Mouse (Mus musculus) stomach, embryonic 16.5 days (tissue): Measurements from ENCODE around the gene Cemip. TPM values are rescaled to one million over a fixed set of nuclear protein-coding genes. Genes with fewer than 3 reads are reported as not detected.

Source experiments
- ATAC-seq: fragments of 200-750 bp; cut with Nextera tagmentation; 2 replicates; pipeline ENCODE4 v1.8.0; 2017; ENCODE audit warnings: moderate number of reproducible peaks, moderate TSS enrichment; ENCODE audit not compliant: insufficient read depth, low FRiP score
- H3K27ac ChIP-seq: fragments of 300-500 bp; sonication (generic); 2 replicates; pipeline ENCODE4 v1.5.1; 2014; ENCODE audit warnings: low read length
- H3K27me3 ChIP-seq: fragments of 300-500 bp; sonication (generic); 2 replicates; pipeline ENCODE4 v1.6.1; 2014; ENCODE audit warnings: low read length, control low read depth, mixed read lengths; ENCODE audit not compliant: control insufficient read depth, insufficient read depth
- H3K36me3 ChIP-seq: fragments of 300-500 bp; sonication (generic); 2 replicates; pipeline ENCODE4 v1.6.1; 2014; ENCODE audit warnings: low read length; ENCODE audit not compliant: control insufficient read depth, insufficient read depth
- H3K4me1 ChIP-seq: fragments of 300-500 bp; sonication (generic); 2 replicates; pipeline ENCODE4 v1.6.1; 2014; ENCODE audit warnings: low read length, control low read depth, mixed read lengths; ENCODE audit not compliant: control insufficient read depth, insufficient read depth
- H3K4me2 ChIP-seq: fragments of 300-500 bp; sonication (generic); 2 replicates; pipeline ENCODE4 v1.6.1; 2014; ENCODE audit warnings: low read depth, low read length, mixed read lengths
- H3K4me3 ChIP-seq: fragments of 300-500 bp; sonication (generic); replicated peaks from 2 replicates; pipeline ENCODE4 v1.5.1; 2014; ENCODE audit warnings: mild to moderate bottlenecking, low read length
- H3K9ac ChIP-seq: fragments of 300-500 bp; sonication (generic); 2 replicates; pipeline ENCODE4 v1.6.1; 2014; ENCODE audit warnings: low read length
- H3K9me3 ChIP-seq: fragments of 300-500 bp; sonication (generic); replicated peaks from 2 replicates; pipeline ENCODE4 v1.6.1; 2016; ENCODE audit warnings: low read length, control low read depth; ENCODE audit not compliant: control insufficient read depth
- WGBS: fragments of 180-500 bp; shearing (Covaris S2); extraction: QIAGEN DNeasy Blood & Tissue Kit; methylation state at CpG from one replicate; pipeline ENCODE4 v1.1.7; 2014; 5-methylcytosine and 5-hydroxymethylcytosine counted together
- polyA plus RNA-seq: library from polyadenylated mRNA; unstranded; fragments of >200 nt; fragmentation: Nextera tagmentation; extraction: Ambion mirVana; gene quantifications from 2 replicates; pipeline ENCODE4 v1.2.1, GENCODE M21; 2015

Gene Cemip
- polyA plus RNA-seq, 1 experiment from 2014 or later, result 0.50 TPM

DNA sequence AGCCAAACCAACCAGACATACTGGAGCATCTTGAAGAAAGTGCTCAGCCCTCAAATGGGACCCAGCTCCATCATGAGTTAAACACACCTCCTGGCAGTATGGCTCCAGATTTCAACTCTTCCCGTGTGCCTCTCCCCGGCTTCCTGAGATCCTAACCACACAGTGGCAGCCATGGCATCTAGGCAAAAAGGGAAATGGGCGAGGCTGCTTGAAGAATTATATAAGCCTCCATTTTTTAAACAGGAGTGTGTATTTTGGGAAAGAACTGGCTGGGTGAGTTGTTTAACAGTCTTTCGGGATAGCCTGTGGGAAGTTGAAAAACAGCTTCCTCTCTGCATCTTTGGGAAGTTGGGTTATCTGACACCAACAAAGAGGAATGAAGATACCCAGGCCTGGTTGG lies 34.9 kb downstream of the Cemip start:
- H3K27ac ChIP-seq, result no peak overlapping the region
- no peaks in the 10 kb centered on the region for H3K36me3 ChIP-seq
- H3K4me2 ChIP-seq, result no peak overlapping the region
- no peak for ATAC-seq
- no peak overlapping the region for H3K4me3 ChIP-seq
- no peaks in the 10 kb centered on the region for H3K9me3 ChIP-seq
- H3K9ac ChIP-seq, result no peak overlapping the region
- 65% methylated on average over 4 of the region's 4 CpGs for WGBS
- H3K27me3 ChIP-seq, result no peaks in the 10 kb centered on the region
- H3K4me1 ChIP-seq, result peaks cover 9% of the 10 kb centered on the region; the same call in 1 of the 2 replicates

DNA sequence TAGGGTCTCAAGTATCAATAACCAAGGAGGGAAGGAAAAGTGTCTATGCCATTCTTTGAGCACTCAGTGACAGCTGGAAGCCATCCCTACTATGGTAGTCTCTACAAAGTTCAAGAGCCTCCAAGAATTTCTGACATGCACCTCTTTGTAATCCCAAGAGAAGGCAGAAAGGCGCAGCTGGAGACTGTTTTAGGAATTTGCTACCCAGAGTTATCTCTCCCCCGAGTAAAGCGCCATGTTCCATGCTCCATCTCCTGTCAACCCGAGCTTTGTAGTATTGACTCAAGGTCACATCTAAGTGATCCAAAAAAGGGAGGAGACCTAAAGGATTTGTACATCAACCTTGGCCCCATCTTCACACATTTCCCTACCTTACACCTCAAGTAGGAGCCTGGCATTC lies 40.8 kb downstream of the Cemip start:
- no peak overlapping the region for H3K27ac ChIP-seq
- H3K27me3 ChIP-seq, result no peaks in the 10 kb centered on the region
- H3K4me1 ChIP-seq, result no peaks in the 10 kb centered on the region
- no peak overlapping the region for H3K9ac ChIP-seq
- no peak for ATAC-seq
- 71% methylated on average over 4 of the region's 4 CpGs for WGBS
- no peaks in the 10 kb centered on the region for H3K36me3 ChIP-seq
- no peak overlapping the region for H3K4me3 ChIP-seq
- H3K4me2 ChIP-seq, result no peak overlapping the region
- H3K9me3 ChIP-seq, result no peaks in the 10 kb centered on the region

DNA sequence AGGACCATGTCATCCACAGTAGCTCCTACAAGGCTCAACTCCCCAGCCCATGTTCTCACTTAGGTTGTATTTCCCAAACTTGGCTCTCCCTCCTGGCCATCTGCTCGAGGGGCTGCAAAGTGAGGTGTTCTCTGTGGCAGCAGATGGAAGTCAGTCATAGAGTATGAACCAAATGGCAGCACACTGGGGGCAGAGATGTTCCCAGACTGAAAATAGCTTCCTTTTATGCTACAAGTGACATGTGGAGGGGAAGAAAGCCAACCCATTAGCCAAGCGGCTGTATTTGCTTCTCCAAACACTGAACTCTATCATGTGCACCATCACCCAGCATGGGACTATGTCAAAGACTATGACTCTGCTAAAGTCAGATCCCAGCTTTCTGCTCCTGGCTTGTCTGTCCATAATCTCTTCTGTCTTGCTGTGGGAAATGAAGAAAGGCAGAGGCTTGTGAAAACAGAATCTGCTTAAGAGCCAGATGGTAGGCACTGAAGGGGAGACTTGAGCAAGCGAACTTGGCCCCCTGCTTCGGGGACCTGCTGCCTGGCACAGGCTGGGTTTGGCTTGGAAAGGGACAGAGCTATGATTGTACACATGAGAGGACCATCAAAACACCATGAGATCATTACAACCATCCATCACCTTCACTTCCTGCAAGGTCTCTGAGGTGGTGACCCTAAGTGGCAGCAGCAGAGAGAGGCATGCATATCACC lies 41.6 kb downstream of the Cemip start:
- 77% methylated on average over 4 of the region's 4 CpGs for WGBS
- Histone ChIP-seq H3K27ac (no peak overlapping the region), H3K27me3 (no peaks in the 10 kb centered on the region), H3K36me3 (no peaks in the 10 kb centered on the region), H3K4me2 (no peak overlapping the region), H3K9me3 (no peaks in the 10 kb centered on the region), H3K4me3 (no peak overlapping the region), H3K4me1 (no peaks in the 10 kb centered on the region), H3K9ac (no peak overlapping the region)
- no peak for ATAC-seq

DNA sequence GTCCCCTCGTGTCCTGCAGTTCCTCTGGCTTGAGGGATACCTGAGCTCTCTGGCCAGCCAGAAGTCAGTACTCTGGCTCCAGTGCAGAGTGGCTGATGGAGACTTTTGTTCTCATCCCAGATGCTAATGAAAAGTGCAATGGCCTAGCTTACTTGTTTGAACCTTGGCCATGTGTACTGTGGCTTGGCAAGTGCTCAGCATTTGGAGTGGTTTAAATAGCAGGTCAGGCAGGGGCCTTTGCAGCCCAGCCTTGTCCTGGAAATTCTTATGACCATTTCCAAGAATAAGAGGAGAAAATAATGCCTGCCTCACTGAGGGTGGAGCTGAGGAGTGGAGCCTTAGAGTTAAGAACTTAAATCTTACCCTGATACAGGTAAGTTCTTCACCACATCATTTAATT lies 43.6 kb downstream of the Cemip start:
- WGBS, result 63% methylated on average over 1 of the region's 1 CpGs
- no peaks in the 10 kb centered on the region for H3K36me3 ChIP-seq
- no peak overlapping the region for H3K27ac ChIP-seq
- no peak for ATAC-seq
- H3K4me2 ChIP-seq, result no peak overlapping the region
- no peaks in the 10 kb centered on the region for H3K9me3 ChIP-seq
- H3K9ac ChIP-seq, result no peak overlapping the region
- no peaks in the 10 kb centered on the region for H3K4me1 ChIP-seq
- no peak overlapping the region for H3K4me3 ChIP-seq
- no peaks in the 10 kb centered on the region for H3K27me3 ChIP-seq

DNA sequence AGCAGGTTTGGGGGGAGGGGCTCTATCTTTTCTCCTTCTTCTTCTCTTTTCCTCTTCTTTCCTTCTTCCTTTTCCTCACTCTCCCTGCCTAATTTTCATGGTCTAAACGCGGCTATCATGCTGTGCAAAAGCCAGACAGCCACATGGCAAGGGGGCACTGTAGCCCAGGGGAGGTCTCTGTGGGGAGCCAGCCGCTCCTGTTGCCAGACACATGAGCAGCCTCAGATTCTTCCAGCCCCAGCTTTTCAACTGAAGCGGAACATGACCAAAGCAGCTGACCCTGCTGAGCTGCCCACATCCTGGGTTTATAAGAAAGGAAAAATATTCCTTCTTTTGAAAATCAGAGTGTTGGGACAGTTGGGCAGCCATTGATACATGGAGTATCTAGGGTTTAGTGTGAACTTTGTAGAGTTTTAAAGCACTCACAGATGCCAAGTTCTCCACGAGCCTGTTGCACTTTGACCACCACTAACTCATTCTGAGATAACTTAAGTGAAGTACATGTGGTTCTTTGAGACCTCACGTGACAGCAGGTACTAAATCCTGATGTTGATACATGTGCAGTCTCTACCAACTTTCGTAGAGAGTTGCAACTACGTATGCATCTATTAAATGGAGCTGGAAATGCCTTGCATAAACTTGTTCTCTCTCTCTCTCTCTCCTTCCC lies 46.3 kb downstream of the Cemip start:
- Histone ChIP-seq H3K4me1 (no peaks in the 10 kb centered on the region), H3K4me2 (no peak overlapping the region), H3K27me3 (no peaks in the 10 kb centered on the region), H3K4me3 (no peak overlapping the region), H3K27ac (no peak overlapping the region), H3K9me3 (no peaks in the 10 kb centered on the region), H3K36me3 (no peaks in the 10 kb centered on the region), H3K9ac (no peak overlapping the region)
- WGBS, result 67% methylated on average over 8 of the region's 8 CpGs
- no peak for ATAC-seq

DNA sequence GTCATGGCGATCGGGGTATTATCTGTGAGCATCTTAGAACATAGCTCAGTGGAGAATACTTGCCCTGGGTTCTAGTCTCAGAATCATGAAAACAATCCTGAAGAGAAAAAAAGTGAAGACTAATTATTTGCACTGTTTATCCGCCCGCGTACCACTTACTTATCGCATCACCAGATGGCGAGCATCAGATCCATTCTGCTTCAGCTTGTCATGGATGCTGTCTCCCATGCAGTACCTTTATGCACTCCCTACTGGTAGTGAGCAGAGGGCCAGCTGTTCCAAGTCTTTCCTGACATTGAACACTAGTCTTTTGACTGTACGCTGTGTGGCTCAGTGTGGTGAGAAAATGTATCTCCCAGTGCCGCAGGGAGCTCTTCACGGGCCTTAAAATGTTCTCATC lies 47.7 kb downstream of the Cemip start:
- no peak overlapping the region for H3K9ac ChIP-seq
- H3K27me3 ChIP-seq, result no peaks in the 10 kb centered on the region
- H3K27ac ChIP-seq, result no peak overlapping the region
- H3K4me1 ChIP-seq, result no peaks in the 10 kb centered on the region
- H3K36me3 ChIP-seq, result no peaks in the 10 kb centered on the region
- no peak for ATAC-seq
- H3K4me3 ChIP-seq, result no peak overlapping the region
- 79% methylated on average over 10 of the region's 10 CpGs for WGBS
- H3K4me2 ChIP-seq, result no peak overlapping the region
- no peaks in the 10 kb centered on the region for H3K9me3 ChIP-seq

DNA sequence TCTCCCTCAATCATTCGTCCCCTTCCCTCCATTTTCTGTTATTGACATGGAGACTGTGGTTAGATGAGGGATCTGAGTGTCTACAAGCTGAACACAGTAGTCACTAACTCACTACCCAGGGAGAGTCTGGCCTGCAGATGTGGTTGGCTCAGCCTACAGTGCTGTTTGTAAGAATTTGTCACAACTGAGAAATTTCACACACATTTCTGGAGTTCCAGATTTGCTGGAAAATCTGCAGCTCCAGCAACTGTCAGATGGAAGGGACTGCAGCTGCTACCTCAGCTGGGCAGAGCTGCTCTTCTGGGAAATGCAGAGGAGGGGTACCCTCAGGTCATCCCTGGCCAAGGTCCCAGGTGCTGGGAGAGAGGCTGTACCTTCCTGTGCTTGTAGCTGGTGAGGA lies 53.5 kb downstream of the Cemip start:
- Histone ChIP-seq H3K9me3 (no peaks in the 10 kb centered on the region), H3K9ac (no peak overlapping the region), H3K27ac (no peak overlapping the region), H3K36me3 (no peaks in the 10 kb centered on the region), H3K27me3 (no peaks in the 10 kb centered on the region), H3K4me3 (no peak overlapping the region), H3K4me2 (no peak overlapping the region), H3K4me1 (peaks cover 12% of the 10 kb centered on the region)
- WGBS, result 82% methylated on average over 1 of the region's 1 CpGs
- ATAC-seq, result no peak

DNA sequence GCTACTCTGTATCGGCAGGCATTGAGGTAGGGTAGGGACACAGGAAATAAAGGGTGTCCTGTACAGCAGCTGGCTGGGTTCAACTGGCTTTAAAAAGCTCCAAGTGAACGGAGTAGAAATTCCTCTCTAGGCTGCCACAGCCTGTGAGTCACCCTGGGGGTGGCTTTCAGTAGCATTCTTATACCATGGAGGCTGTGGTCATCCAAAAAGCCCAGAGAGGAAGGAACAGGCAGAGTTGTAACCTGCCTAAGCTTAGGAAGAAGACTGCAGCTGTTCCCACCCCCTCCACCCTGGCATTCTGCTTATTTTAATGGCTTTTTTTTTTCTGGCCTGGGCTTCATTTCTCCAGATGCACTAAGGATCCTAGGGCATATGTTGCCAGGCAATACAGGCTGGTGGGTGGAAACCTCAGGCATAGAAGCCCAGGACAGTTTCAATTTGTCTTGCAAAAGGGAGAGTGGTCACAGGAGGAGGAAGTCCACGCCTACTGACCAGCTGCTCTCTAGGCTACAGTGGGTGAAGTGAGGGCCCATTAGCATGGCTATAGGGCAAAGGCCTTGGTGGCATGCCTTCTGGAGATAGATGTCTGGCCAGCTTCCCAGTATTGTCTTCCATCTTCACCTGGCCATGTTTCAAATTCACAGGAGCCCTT lies 57.1 kb downstream of the Cemip start:
- ATAC-seq, result peak; percentile 73; the same call in 1 of the 2 replicates
- WGBS, result 36% methylated on average over 3 of the region's 3 CpGs
- Histone ChIP-seq H3K4me3 (no peak overlapping the region), H3K9ac (no peak overlapping the region), H3K9me3 (no peaks in the 10 kb centered on the region), H3K27me3 (no peaks in the 10 kb centered on the region), H3K27ac (no peak overlapping the region; the same call in 1 of the 2 replicates), H3K4me1 (peaks cover 12% of the 10 kb centered on the region), H3K4me2 (no peak overlapping the region), H3K36me3 (no peaks in the 10 kb centered on the region)

DNA sequence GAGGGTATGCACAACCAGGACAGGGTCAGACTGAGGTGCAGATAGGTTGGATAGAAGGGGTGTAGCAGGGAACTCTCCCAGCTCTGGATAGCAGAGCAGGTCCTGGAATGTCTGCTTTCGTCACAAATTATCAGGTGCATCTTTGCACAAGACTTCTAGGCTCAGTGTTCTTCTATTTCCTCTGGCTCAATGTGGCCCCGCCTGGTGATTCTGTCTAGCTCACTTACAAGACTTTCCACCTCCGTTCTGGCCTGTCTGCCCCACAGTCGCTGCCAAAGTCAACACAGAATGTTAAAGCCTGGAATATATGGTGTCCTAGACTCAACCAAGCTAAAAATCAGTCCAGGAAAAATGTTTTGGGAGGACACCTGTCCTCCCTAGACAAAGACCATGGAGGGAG lies 57.9 kb downstream of the Cemip start:
- no peaks in the 10 kb centered on the region for H3K27me3 ChIP-seq
- no peaks in the 10 kb centered on the region for H3K36me3 ChIP-seq
- no peak overlapping the region for H3K4me3 ChIP-seq
- H3K4me1 ChIP-seq, result peaks cover 12% of the 10 kb centered on the region
- H3K4me2 ChIP-seq, result no peak overlapping the region
- no peak overlapping the region for H3K27ac ChIP-seq
- no peak for ATAC-seq
- H3K9ac ChIP-seq, result no peak overlapping the region
- 60% methylated on average over 4 of the region's 4 CpGs for WGBS
- H3K9me3 ChIP-seq, result no peaks in the 10 kb centered on the region
